Mouse (Mus musculus) kidney, adult 18-20 months (tissue): ENCODE results near the gene Ism1.

Experiments
- DNase-seq: peaks from one replicate; pipeline ENCODE4 v3.0.0; 2021

Gene Ism1

GRCm38 (mm10) chr2:139677809-139678274 lies at the start of gene Ism1:
Gene Ism1, plus strand, starts transcription at chr2:139678178.
- peak; percentile 51 for DNase-seq

GRCm38 (mm10) chr2:139628731-139629130 lies 49.2 kb upstream of the Ism1 start:
- DNase-seq: no peak

- DNase-seq: no peak
Measured at GRCm38 (mm10) chr2:139629653-139630052, 48.3 kb upstream of the Ism1 start.

GRCm38 (mm10) chr2:139634506-139634905 lies 43.5 kb upstream of the Ism1 start:
- no peak for DNase-seq

GRCm38 (mm10) chr2:139637861-139638260 lies 40.1 kb upstream of the Ism1 start:
- no peak for DNase-seq

GRCm38 (mm10) chr2:139641757-139642385 lies 36.1 kb upstream of the Ism1 start:
- no peak for DNase-seq

- DNase-seq: no peak
Measured at GRCm38 (mm10) chr2:139649518-139649917, 28.5 kb upstream of the Ism1 start.

- DNase-seq: no peak
Measured at GRCm38 (mm10) chr2:139656750-139657149, 21.2 kb upstream of the Ism1 start.

GRCm38 (mm10) chr2:139671838-139672237 lies 6.1 kb upstream of the Ism1 start:
- no peak for DNase-seq

- no peak for DNase-seq
Measured at GRCm38 (mm10) chr2:139672371-139672770, 5.6 kb upstream of the Ism1 start.

GRCm38 (mm10) chr2:139677065-139677762 lies 764 bp upstream of the Ism1 start:
- peak; percentile 67 for DNase-seq

- DNase-seq: peak; percentile 48
Measured at GRCm38 (mm10) chr2:139678275-139679140, 530 bp downstream of the Ism1 start.

- no peak for DNase-seq
Measured at GRCm38 (mm10) chr2:139682540-139682939, 4.6 kb downstream of the Ism1 start.

GRCm38 (mm10) chr2:139689442-139690003 lies 11.5 kb downstream of the Ism1 start:
- no peak for DNase-seq

- DNase-seq: no peak
Measured at GRCm38 (mm10) chr2:139693521-139693920, 15.5 kb downstream of the Ism1 start.

- DNase-seq: no peak
Measured at GRCm38 (mm10) chr2:139694638-139695037, 16.7 kb downstream of the Ism1 start.

- DNase-seq: no peak
Measured at GRCm38 (mm10) chr2:139696578-139696977, 18.6 kb downstream of the Ism1 start.

- DNase-seq: no peak
Measured at GRCm38 (mm10) chr2:139700609-139701008, 22.6 kb downstream of the Ism1 start.

GRCm38 (mm10) chr2:139704951-139705350 lies 27.0 kb downstream of the Ism1 start:
- DNase-seq: no peak

- no peak for DNase-seq
Measured at GRCm38 (mm10) chr2:139708194-139708899, 30.4 kb downstream of the Ism1 start.

- no peak for DNase-seq
Measured at GRCm38 (mm10) chr2:139711640-139712039, 33.7 kb downstream of the Ism1 start.

- no peak for DNase-seq
Measured at GRCm38 (mm10) chr2:139712046-139712445, 34.1 kb downstream of the Ism1 start.
